Mouse (Mus musculus) ES-E14 (cell line): ENCODE results near the gene Anks1b. TPM values are rescaled to one million over a fixed set of nuclear protein-coding genes. Genes with fewer than 3 reads are reported as not detected.
A peak's percentile ranks its signal among the peaks of the same experiment; 100 is the strongest.

ENCODE experiments used
- DNase-seq: peaks from one replicate; pipeline ENCODE4 v3.0.0-alpha.2; 2013; ENCODE audit warnings: low read depth, low spot score
- H3K27ac ChIP-seq: 2 replicates; pipeline ENCODE4 v1.5.1; 2012; ENCODE audit warnings: low read depth, mild to moderate bottlenecking, low read length, moderate library complexity, mixed read lengths; ENCODE audit not compliant: poor library complexity, insufficient read depth, severe bottlenecking
- H3K36me3 ChIP-seq: 2 replicates; pipeline ENCODE4 v1.6.1; 2012; ENCODE audit warnings: mild to moderate bottlenecking, low read length, moderate library complexity, mixed read lengths; ENCODE audit not compliant: control insufficient read depth, poor library complexity, insufficient read depth, severe bottlenecking
- H3K4me1 ChIP-seq, 2 experiments: fragments of 150-350 bp in 1 of 2; sonication (generic) in 1 of 2; 2 replicates each; pipeline ENCODE4 v1.6.1; 2012; ENCODE audit warnings: low read length in 2 of 2, mild to moderate bottlenecking in 1 of 2, mixed read lengths in 1 of 2; ENCODE audit not compliant: control insufficient read depth in 2 of 2, insufficient read depth in 2 of 2, poor library complexity in 1 of 2
- H3K4me3 ChIP-seq, 2 experiments: fragments of 150-350 bp in 1 of 2; sonication (generic) in 1 of 2; 2 replicates each; pipeline ENCODE4 v1.5.1; 2012; ENCODE audit warnings: low read length in 2 of 2, low read depth in 1 of 2, mild to moderate bottlenecking in 1 of 2, mixed read lengths in 1 of 2; ENCODE audit not compliant: insufficient read depth in 1 of 2, poor library complexity in 1 of 2, severe bottlenecking in 1 of 2
- H3K9ac ChIP-seq: 2 replicates; pipeline ENCODE4 v1.6.1; 2012; ENCODE audit warnings: low read depth, mild to moderate bottlenecking, low read length, mixed read lengths; ENCODE audit not compliant: poor library complexity, insufficient read depth, severe bottlenecking
- H3K9me3 ChIP-seq: fragments of 150-350 bp; sonication (generic); 2 replicates; pipeline ENCODE4 v1.6.1; 2012; ENCODE audit warnings: low read depth, mild to moderate bottlenecking, low read length; ENCODE audit not compliant: control insufficient read depth, insufficient read depth
- CHD2 ChIP-seq: IDR thresholded peaks from 2 replicates; pipeline ENCODE4 v1.6.1; 2014; ENCODE audit warnings: mild to moderate bottlenecking, low read depth, low read length, inconsistent platforms
- HCFC1 ChIP-seq: IDR thresholded peaks from 2 replicates; pipeline ENCODE4 v1.6.1; 2012; ENCODE audit warnings: low read length, inconsistent platforms, borderline replicate concordance; ENCODE audit not compliant: insufficient read depth
- MAFK ChIP-seq: IDR thresholded peaks from 2 replicates; pipeline ENCODE4 v1.6.1; 2014; ENCODE audit warnings: mild to moderate bottlenecking, low read depth, low read length, inconsistent platforms; ENCODE audit not compliant: insufficient read depth
- ZC3H11A ChIP-seq: IDR thresholded peaks from 2 replicates; pipeline ENCODE4 v1.6.1; 2012; ENCODE audit warnings: low read depth, mild to moderate bottlenecking, inconsistent platforms, low read length, borderline replicate concordance
- ZNF384 ChIP-seq: IDR thresholded peaks from 2 replicates; pipeline ENCODE4 v1.6.1; 2012; ENCODE audit warnings: low read depth, low read length, inconsistent platforms
- in situ Hi-C, 2 experiments: fragments of 600-800 bp; cut with MboI; formaldehyde crosslinking; loops; one replicate each; pipeline ENCODE4 v1.15.1; 2025; ENCODE audit warnings: low sequenced_read_pairs in 2 of 2, inconsistent platforms in 1 of 2; ENCODE audit not compliant: unreplicated experiment in 2 of 2
- total RNA-seq: library from RNA; depleted of rRNA; stranded (reverse); fragments of 300-350 nt; gene quantifications from 2 replicates; pipeline ENCODE4 v1.2.3, GENCODE M21; 2012

Anks1b gene
- total RNA-seq, 1 experiment, result 2.6 TPM

DNA sequence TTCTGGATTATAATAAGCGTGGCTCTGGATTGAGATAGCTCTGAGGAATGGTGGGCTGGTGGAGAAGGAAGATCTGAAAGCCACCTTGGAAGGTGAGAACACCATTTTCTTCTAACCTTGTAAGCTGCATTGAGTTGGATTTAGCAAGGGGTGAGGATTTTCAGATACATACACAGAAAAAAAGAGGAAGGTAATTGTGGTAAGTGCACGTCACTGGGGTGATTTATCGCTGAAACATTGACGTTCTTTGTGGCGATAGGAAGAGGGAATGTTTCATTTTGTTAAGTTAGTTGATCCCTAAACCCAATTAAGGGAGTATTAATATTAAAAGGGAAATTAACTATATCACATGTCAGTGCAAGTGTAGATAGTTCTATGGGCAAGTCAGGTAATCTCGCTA, 336.7 kb downstream of the Anks1b start:
- H3K27ac ChIP-seq, result no peak overlapping the region
- H3K4me1 ChIP-seq, result no peaks in the 10 kb centered on the region
- TF ChIP-seq MAFK (no peak), CHD2 (no peak), ZC3H11A (no peak), ZNF384 (no peak), HCFC1 (no peak)
- no peaks in the 10 kb centered on the region for H3K9me3 ChIP-seq
- H3K36me3 ChIP-seq, result no peaks in the 10 kb centered on the region
- H3K4me3 ChIP-seq, result no peak overlapping the region
- H3K9ac ChIP-seq, result no peak overlapping the region
- no peak for DNase-seq
- in situ Hi-C loops, result no loop called here

DNA sequence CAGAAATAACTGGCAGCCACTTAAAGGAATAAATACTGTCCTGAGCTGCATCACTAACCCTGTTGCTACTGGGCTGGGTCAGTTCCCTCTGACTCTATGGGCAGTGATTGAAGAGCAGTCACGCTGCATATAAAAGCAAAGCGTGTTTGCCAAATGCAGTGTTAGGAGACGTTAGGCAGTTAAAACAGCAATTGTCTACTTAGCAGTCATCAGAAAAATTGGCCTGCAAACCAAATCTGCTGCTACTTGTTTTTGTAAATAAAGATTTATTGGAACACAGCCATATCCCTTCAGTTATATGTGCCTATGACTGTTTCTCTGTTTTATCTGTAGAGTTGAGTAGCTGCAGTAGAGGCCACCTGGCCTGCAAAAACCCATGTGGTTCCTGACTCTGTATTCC, 347.2 kb downstream of the Anks1b start:
- H3K9me3 ChIP-seq, result no peaks in the 10 kb centered on the region
- in situ Hi-C loops, result no loop called here

GRCm38 (mm10) chr10:90222793-90223495, 349.6 kb downstream of the Anks1b start:
- Histone ChIP-seq H3K4me1 (no peaks in the 10 kb centered on the region), H3K4me3 (no peak overlapping the region), H3K9ac (no peak overlapping the region), H3K9me3 (no peaks in the 10 kb centered on the region), H3K36me3 (no peaks in the 10 kb centered on the region), H3K27ac (no peak overlapping the region)
- DNase-seq, result no peak
- in situ Hi-C loops, result no loop called here
- no peak for TF ChIP-seq ZC3H11A
- TF ChIP-seq ZNF384, result no peak
- no peak for TF ChIP-seq MAFK
- no peak for TF ChIP-seq CHD2
- no peak for TF ChIP-seq HCFC1

More for the DNA sequence above, 347.2 kb downstream of the Anks1b start:
- TF ChIP-seq MAFK (no peak), HCFC1 (no peak), ZC3H11A (no peak), ZNF384 (no peak), CHD2 (no peak)
- Histone ChIP-seq H3K27ac (no peak overlapping the region), H3K36me3 (no peaks in the 10 kb centered on the region), H3K4me1 (no peaks in the 10 kb centered on the region), H3K9ac (no peak overlapping the region), H3K4me3 (no peak overlapping the region)
- DNase-seq, result no peak

DNA sequence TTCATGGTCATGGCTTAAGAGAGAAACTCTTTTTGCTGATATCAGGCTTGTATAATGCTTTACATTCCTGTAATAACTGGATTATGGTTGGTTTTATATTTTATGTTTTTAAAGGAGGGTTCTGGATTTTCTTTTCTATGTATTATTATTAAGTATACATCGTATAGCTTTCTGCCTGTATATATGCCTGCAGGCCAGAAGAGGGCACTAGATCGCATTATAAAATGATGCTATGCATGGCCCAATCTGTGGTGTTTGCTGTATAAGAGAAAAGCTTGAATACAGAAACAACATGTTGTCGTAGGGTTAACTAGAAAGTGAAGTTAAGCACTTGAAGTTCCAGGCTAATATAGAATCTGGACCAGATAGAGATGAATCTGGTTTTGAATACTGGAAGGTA, 362.0 kb downstream of the Anks1b start:
- H3K9ac ChIP-seq, result no peak overlapping the region
- H3K27ac ChIP-seq, result no peak overlapping the region
- H3K4me1 ChIP-seq, result no peaks in the 10 kb centered on the region
- DNase-seq, result peak; percentile 2
- in situ Hi-C loops, result no loop called here
- no peak overlapping the region for H3K4me3 ChIP-seq
- H3K9me3 ChIP-seq, result no peaks in the 10 kb centered on the region
- TF ChIP-seq MAFK (no peak), CHD2 (no peak), HCFC1 (no peak), ZC3H11A (no peak), ZNF384 (no peak)
- H3K36me3 ChIP-seq, result no peaks in the 10 kb centered on the region
